Comparison of ENCODE assay signal across 32 mouse cellular contexts in genomic region chr11:11484378-11484777, GRCm38 (mm10). TPM values are rescaled to one million over a fixed set of nuclear protein-coding genes. Genes with fewer than 3 reads are reported as not detected.
DNase-seq lines count a peak whose midpoint lies in the region; ATAC-seq and TF ChIP-seq lines count a peak whose summit lies in the region.
"Had no signal": no experiment of that assay in that cellular context is flagged by ENCODE, and none has a peak within 500 bp of the region (broad histone marks: within the 10 kb centered on the region; RNA-seq: fewer than 3 reads in every experiment).

No protein-coding gene starts in this region.

- no peak overlapping the region for H3K4me3 ChIP-seq in liver, postnatal 0 days (ENCODE audit: low read depth, low read length)
- H3K4me3 ChIP-seq in liver, embryonic 11.5 days (ENCODE audit: low read depth, low read length): no peak overlapping the region
- H3K4me3 ChIP-seq in embryonic facial prominence, embryonic 10.5 days: no peak overlapping the region
- H3K4me3 ChIP-seq in hindbrain, embryonic 16.5 days (ENCODE audit: low read length): no peak overlapping the region
- H3K4me3 ChIP-seq: forebrain, embryonic 13.5 days; hindbrain, embryonic 10.5 days; hindbrain, embryonic 15.5 days; intestine, embryonic 15.5 days; layer of hippocampus, adult 2 months; midbrain, embryonic 12.5 days; myocyte; neural tube, embryonic 12.5 days; stomach, embryonic 15.5 days had no signal

- no peaks in the 10 kb centered on the region for H3K9me3 ChIP-seq in liver, postnatal 0 days (ENCODE audit: low read length)
- H3K9me3 ChIP-seq in liver, embryonic 11.5 days (ENCODE audit: control insufficient read depth, low read length): no peaks in the 10 kb centered on the region
- no peaks in the 10 kb centered on the region for H3K9me3 ChIP-seq in embryonic facial prominence, embryonic 10.5 days
- H3K9me3 ChIP-seq in hindbrain, embryonic 16.5 days (ENCODE audit: control insufficient read depth, low read length): no peaks in the 10 kb centered on the region
- H3K9me3 ChIP-seq: forebrain, embryonic 13.5 days; hindbrain, embryonic 10.5 days; hindbrain, embryonic 15.5 days; intestine, embryonic 15.5 days; midbrain, embryonic 12.5 days; neural tube, embryonic 12.5 days; stomach, embryonic 15.5 days had no signal

- H3K4me1 ChIP-seq in liver, postnatal 0 days (ENCODE audit: insufficient read depth): no peaks in the 10 kb centered on the region; the same call in 1 of the 2 replicates
- H3K4me1 ChIP-seq in liver, embryonic 11.5 days (replicated peaks; ENCODE audit: control insufficient read depth, insufficient read depth, low read length): no peaks in the 10 kb centered on the region
- no peaks in the 10 kb centered on the region for H3K4me1 ChIP-seq in embryonic facial prominence, embryonic 10.5 days
- H3K4me1 ChIP-seq in hindbrain, embryonic 16.5 days (ENCODE audit: control insufficient read depth, insufficient read depth, low read depth, low read length): no peaks in the 10 kb centered on the region
- H3K4me1 ChIP-seq: forebrain, embryonic 13.5 days; hindbrain, embryonic 10.5 days; hindbrain, embryonic 15.5 days; intestine, embryonic 15.5 days; midbrain, embryonic 12.5 days; neural tube, embryonic 12.5 days; stomach, embryonic 15.5 days had no signal

- no peak overlapping the region for H3K4me2 ChIP-seq in liver, postnatal 0 days (ENCODE audit: low read depth, low read length)
- H3K4me2 ChIP-seq in liver, embryonic 11.5 days: peak overlapping the region; percentile 33; the same call in 1 of the 2 replicates
- H3K4me2 ChIP-seq in hindbrain, embryonic 16.5 days (ENCODE audit: low read length): no peak overlapping the region
- H3K4me2 ChIP-seq: forebrain, embryonic 13.5 days; hindbrain, embryonic 15.5 days; intestine, embryonic 15.5 days; midbrain, embryonic 12.5 days; neural tube, embryonic 12.5 days; stomach, embryonic 15.5 days had no signal

- no peaks in the 10 kb centered on the region for H3K36me3 ChIP-seq in liver, postnatal 0 days (replicated peaks; ENCODE audit: insufficient read depth, low read length)
- H3K36me3 ChIP-seq in liver, embryonic 11.5 days (ENCODE audit: control insufficient read depth, insufficient read depth, low read length): no peaks in the 10 kb centered on the region
- no peaks in the 10 kb centered on the region for H3K36me3 ChIP-seq in embryonic facial prominence, embryonic 10.5 days (replicated peaks)
- no peaks in the 10 kb centered on the region for H3K36me3 ChIP-seq in hindbrain, embryonic 16.5 days (ENCODE audit: control insufficient read depth, insufficient read depth, low read length)
- H3K36me3 ChIP-seq: hindbrain, embryonic 10.5 days; hindbrain, embryonic 15.5 days; intestine, embryonic 15.5 days; midbrain, embryonic 12.5 days; neural tube, embryonic 12.5 days; stomach, embryonic 15.5 days had no signal

- H3K9ac ChIP-seq in liver, postnatal 0 days (replicated peaks): no peak overlapping the region
- H3K9ac ChIP-seq in liver, embryonic 11.5 days (ENCODE audit: low read depth, low read length): no peak overlapping the region
- no peak overlapping the region for H3K9ac ChIP-seq in hindbrain, embryonic 16.5 days (ENCODE audit: low read depth, low read length)
- H3K9ac ChIP-seq: forebrain, embryonic 13.5 days; hindbrain, embryonic 15.5 days; intestine, embryonic 15.5 days; midbrain, embryonic 12.5 days; neural tube, embryonic 12.5 days; stomach, embryonic 15.5 days had no signal

- no peak for TF ChIP-seq EP300 in liver, postnatal 0 days (IDR thresholded peaks at IDR 0.05; ENCODE audit: low read depth)

- ATAC-seq in liver, postnatal 0 days: no peak
- peak; percentile 49; the same call in 1 of the 2 replicates for ATAC-seq in liver, embryonic 11.5 days (replicated peaks; ENCODE audit: low FRiP score)
- ATAC-seq in megakaryocyte progenitor cell, adult 5-6 weeks (replicated peaks; ENCODE audit: poor library complexity): peak; percentile 68
- no peak for ATAC-seq in hindbrain, embryonic 16.5 days
- ATAC-seq: forebrain, embryonic 13.5 days; intestine, embryonic 15.5 days had no signal

- no peak for TF ChIP-seq CTCF in liver, postnatal 0 days (IDR thresholded peaks at IDR 0.05; ENCODE audit: low read depth)

- H3K27me3 ChIP-seq in liver, postnatal 0 days (ENCODE audit: insufficient read depth, low read length): no peaks in the 10 kb centered on the region
- H3K27me3 ChIP-seq in liver, embryonic 11.5 days (replicated peaks; ENCODE audit: control insufficient read depth, insufficient read depth, low read length): no peaks in the 10 kb centered on the region
- no peaks in the 10 kb centered on the region for H3K27me3 ChIP-seq in embryonic facial prominence, embryonic 10.5 days (replicated peaks; ENCODE audit: low read depth, poor library complexity, severe bottlenecking)
- no peaks in the 10 kb centered on the region for H3K27me3 ChIP-seq in hindbrain, embryonic 16.5 days (replicated peaks; ENCODE audit: control insufficient read depth, insufficient read depth, low read length)
- H3K27me3 ChIP-seq: forebrain, embryonic 13.5 days; hindbrain, embryonic 15.5 days; intestine, embryonic 15.5 days; midbrain, embryonic 12.5 days; neural tube, embryonic 12.5 days; stomach, embryonic 15.5 days had no signal

- 38% methylated on average over 8 of the region's 8 CpGs for WGBS in liver, postnatal 0 days (ENCODE audit: insufficient replicate concordance)
- 38% methylated on average over 8 of the region's 8 CpGs for WGBS in liver, embryonic 11.5 days
- WGBS in embryonic facial prominence, embryonic 10.5 days: 58% methylated on average over 8 of the region's 8 CpGs
- 59% methylated on average over 8 of the region's 8 CpGs for WGBS in hindbrain, embryonic 16.5 days

- no peak overlapping the region for H3K27ac ChIP-seq in liver, postnatal 0 days (ENCODE audit: low read depth)
- no peak overlapping the region for H3K27ac ChIP-seq in liver, embryonic 11.5 days (ENCODE audit: low read depth, low read length)
- no peak overlapping the region for H3K27ac ChIP-seq in embryonic facial prominence, embryonic 10.5 days (replicated peaks)
- H3K27ac ChIP-seq in hindbrain, embryonic 16.5 days (ENCODE audit: low read depth, low read length): no peak overlapping the region
- H3K27ac ChIP-seq: forebrain, embryonic 13.5 days; hindbrain, embryonic 10.5 days; hindbrain, embryonic 15.5 days; intestine, embryonic 15.5 days; layer of hippocampus, adult 2 months; macrophage; midbrain, embryonic 12.5 days; neural tube, embryonic 12.5 days; stomach, embryonic 15.5 days had no signal

- peak; percentile 7 for DNase-seq in liver
- DNase-seq in liver, postnatal 0 days: no peak
- DNase-seq in R1 (ENCODE audit: low read depth, low spot score): peak; percentile 11
- DNase-seq in liver, embryonic 11.5 days (ENCODE audit: low spot score): no peak
- DNase-seq in right cerebral cortex, adult 18-20 months: no peak
- DNase-seq in embryonic facial prominence, embryonic 10.5 days (ENCODE audit: low spot score): no peak
- DNase-seq: adrenal gland, adult 8-10 months; cerebellum, adult 18-20 months; cerebellum, postnatal 10 days; gastrocnemius, postnatal 14 days; heart, postnatal 14 days; kidney, adult 2 months; kidney, postnatal 36 days; left cerebral cortex, postnatal 4 days; lung, adult 2 months; lung, postnatal 10 days; thymus, adult 18-20 months; thymus, postnatal 36 days had no signal

RNA-seq across cellular contexts. Expression of gene Zpbp, which starts 22.2 kb away (rescaled TPM):
- polyA plus RNA-seq in liver, postnatal 0 days (2015; fragmentation: Nextera tagmentation; extraction: Ambion mirVana): 0.13 and 0.15 TPM in 2 replicates
- 0.69 and 0.80 TPM in 2 replicates for polyA plus RNA-seq in liver, embryonic 11.5 days (2014; fragmentation: Nextera tagmentation; extraction: Ambion mirVana)
- 1.8 and 2.8 TPM in 2 replicates for total RNA-seq in megakaryocyte progenitor cell, adult 5-6 weeks (2015)
- total RNA-seq in megakaryocyte progenitor cell, adult 5-6 weeks (2017): 0.88 and 1.3 TPM in 2 replicates
- 0.49 and 0.57 TPM in 2 replicates for polyA plus RNA-seq in embryonic facial prominence, embryonic 10.5 days (2016; fragmentation: Nextera tagmentation; extraction: Ambion mirVana)
- polyA plus RNA-seq in hindbrain, embryonic 16.5 days (2015; fragmentation: Nextera tagmentation; extraction: Ambion mirVana): 1.6 and 1.7 TPM in 2 replicates
- polyA plus RNA-seq: C2C12, myocyte had no signal

RNA-seq across cellular contexts. Expression of gene Spata48, which starts 22.5 kb away (rescaled TPM):
- polyA plus RNA-seq in liver, postnatal 0 days (2015; fragmentation: Nextera tagmentation; extraction: Ambion mirVana): 0.89 and 1.3 TPM in 2 replicates
- 0.69 and 0.99 TPM in 2 replicates for polyA plus RNA-seq in liver, embryonic 11.5 days (2014; fragmentation: Nextera tagmentation; extraction: Ambion mirVana)
- 1.6 and 3.0 TPM in 2 replicates for total RNA-seq in megakaryocyte progenitor cell, adult 5-6 weeks (2015)
- total RNA-seq in megakaryocyte progenitor cell, adult 5-6 weeks (2017): 0.21 and 0.84 TPM in 2 replicates
- 1.2 and 2.0 TPM in 2 replicates for polyA plus RNA-seq in embryonic facial prominence, embryonic 10.5 days (2016; fragmentation: Nextera tagmentation; extraction: Ambion mirVana)
- polyA plus RNA-seq in hindbrain, embryonic 16.5 days (2015; fragmentation: Nextera tagmentation; extraction: Ambion mirVana): 0.11 and 0.29 TPM in 2 replicates
- total RNA-seq: granulocyte monocyte progenitor cell, adult 5-6 weeks had no signal
- polyA plus RNA-seq: C2C12, myocyte had no signal

Comparison
In these comparisons a context has a peak if more than half of its experiments do, and no peak if none do; other contexts are left out.
1. DNase-seq: peak in liver (single experiment) and R1 (single experiment); none in liver, postnatal 0 days (single experiment), liver, embryonic 11.5 days (single experiment), right cerebral cortex, adult 18-20 months (single experiment) and embryonic facial prominence, embryonic 10.5 days (single experiment).
2. ATAC-seq: peak in liver, embryonic 11.5 days (single experiment) and megakaryocyte progenitor cell, adult 5-6 weeks (single experiment); none in liver, postnatal 0 days (single experiment) and hindbrain, embryonic 16.5 days (single experiment).